Mouse (Mus musculus): ENCODE results near the gene Tmem208. TPM values are rescaled to one million over a fixed set of nuclear protein-coding genes. Genes with fewer than 3 reads are reported as not detected.

Gene Tmem208
- polyA plus RNA-seq, 1 experiment, result 31.8 TPM

GRCm38 (mm10) chr8:105285514-105285913 lies 40.6 kb upstream of the Tmem208 start:
- Histone ChIP-seq H3K4me3 (ENCODE audit: low read depth, low read length) (no peak overlapping the region), H3K9ac (ENCODE audit: low read depth, poor library complexity, severe bottlenecking) (no peak overlapping the region), H3K36me3 (ENCODE audit: control insufficient read depth, insufficient read depth, low read length, poor library complexity, severe bottlenecking) (no peaks in the 10 kb centered on the region), H3K9me3 (replicated peaks; ENCODE audit: control insufficient read depth, insufficient read depth, low read length, poor library complexity, severe bottlenecking) (no peaks in the 10 kb centered on the region), H3K27me3 (ENCODE audit: control insufficient read depth, insufficient read depth, low read length, poor library complexity, severe bottlenecking) (no peaks in the 10 kb centered on the region), H3K27ac (ENCODE audit: insufficient read depth, low read length) (no peak overlapping the region), H3K4me1 (ENCODE audit: control insufficient read depth, insufficient read depth, low read length) (peaks cover 2% of the 10 kb centered on the region)
- TF ChIP-seq EP300 (IDR thresholded peaks at IDR 0.05; ENCODE audit: insufficient read depth, low read depth, low read length), result no peak
- no peak for TF ChIP-seq POLR2A (IDR thresholded peaks at IDR 0.05; ENCODE audit: insufficient read depth, low read length)
- no peak for TF ChIP-seq CTCF (IDR thresholded peaks at IDR 0.05; ENCODE audit: low read depth, low read length)

DNA sequence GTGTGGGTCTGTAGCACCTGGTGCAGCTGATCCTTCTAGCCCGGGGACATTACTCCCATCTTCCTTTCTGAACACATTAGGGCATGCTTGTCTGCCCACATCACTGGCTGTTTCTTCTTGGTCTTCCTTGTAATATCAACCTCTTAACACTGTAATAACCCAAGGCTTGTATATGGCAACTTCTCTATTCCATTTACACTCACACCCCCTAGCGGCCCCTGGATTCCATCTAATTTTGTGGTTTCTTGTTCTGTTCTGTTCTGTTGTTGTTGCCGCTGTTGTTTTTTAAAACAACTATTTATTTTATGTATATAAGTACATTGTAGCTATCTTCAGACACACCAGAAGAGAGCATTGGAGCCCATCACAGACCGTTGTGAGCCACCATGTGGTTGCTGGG lies 39.2 kb upstream of the Tmem208 start:
- no peaks in the 10 kb centered on the region for H3K9me3 ChIP-seq (replicated peaks; ENCODE audit: control insufficient read depth, insufficient read depth, low read length, poor library complexity, severe bottlenecking)
- peaks cover 2% of the 10 kb centered on the region for H3K4me1 ChIP-seq (ENCODE audit: control insufficient read depth, insufficient read depth, low read length)
- H3K27ac ChIP-seq (ENCODE audit: insufficient read depth, low read length), result no peak overlapping the region
- no peaks in the 10 kb centered on the region for H3K27me3 ChIP-seq (ENCODE audit: control insufficient read depth, insufficient read depth, low read length, poor library complexity, severe bottlenecking)
- no peak overlapping the region for H3K4me3 ChIP-seq (ENCODE audit: low read depth, low read length)
- no peak for TF ChIP-seq CTCF (IDR thresholded peaks at IDR 0.05; ENCODE audit: low read depth, low read length)
- TF ChIP-seq EP300 (IDR thresholded peaks at IDR 0.05; ENCODE audit: insufficient read depth, low read depth, low read length), result no peak
- TF ChIP-seq POLR2A (IDR thresholded peaks at IDR 0.05; ENCODE audit: insufficient read depth, low read length), result no peak
- H3K36me3 ChIP-seq (ENCODE audit: control insufficient read depth, insufficient read depth, low read length, poor library complexity, severe bottlenecking), result no peaks in the 10 kb centered on the region
- no peak overlapping the region for H3K9ac ChIP-seq (ENCODE audit: low read depth, poor library complexity, severe bottlenecking)

GRCm38 (mm10) chr8:105288231-105288630 lies 37.9 kb upstream of the Tmem208 start:
- H3K27ac ChIP-seq (ENCODE audit: insufficient read depth, low read length), result no peak overlapping the region
- no peaks in the 10 kb centered on the region for H3K27me3 ChIP-seq (ENCODE audit: control insufficient read depth, insufficient read depth, low read length, poor library complexity, severe bottlenecking)
- H3K9ac ChIP-seq (ENCODE audit: low read depth, poor library complexity, severe bottlenecking), result no peak overlapping the region
- H3K4me1 ChIP-seq (ENCODE audit: control insufficient read depth, insufficient read depth, low read length), result peaks cover 2% of the 10 kb centered on the region
- TF ChIP-seq CTCF (IDR thresholded peaks at IDR 0.05; ENCODE audit: low read depth, low read length), result no peak
- no peak for TF ChIP-seq POLR2A (IDR thresholded peaks at IDR 0.05; ENCODE audit: insufficient read depth, low read length)
- no peak for TF ChIP-seq EP300 (IDR thresholded peaks at IDR 0.05; ENCODE audit: insufficient read depth, low read depth, low read length)
- no peaks in the 10 kb centered on the region for H3K36me3 ChIP-seq (ENCODE audit: control insufficient read depth, insufficient read depth, low read length, poor library complexity, severe bottlenecking)
- no peak overlapping the region for H3K4me3 ChIP-seq (ENCODE audit: low read depth, low read length)
- H3K9me3 ChIP-seq (replicated peaks; ENCODE audit: control insufficient read depth, insufficient read depth, low read length, poor library complexity, severe bottlenecking), result no peaks in the 10 kb centered on the region

DNA sequence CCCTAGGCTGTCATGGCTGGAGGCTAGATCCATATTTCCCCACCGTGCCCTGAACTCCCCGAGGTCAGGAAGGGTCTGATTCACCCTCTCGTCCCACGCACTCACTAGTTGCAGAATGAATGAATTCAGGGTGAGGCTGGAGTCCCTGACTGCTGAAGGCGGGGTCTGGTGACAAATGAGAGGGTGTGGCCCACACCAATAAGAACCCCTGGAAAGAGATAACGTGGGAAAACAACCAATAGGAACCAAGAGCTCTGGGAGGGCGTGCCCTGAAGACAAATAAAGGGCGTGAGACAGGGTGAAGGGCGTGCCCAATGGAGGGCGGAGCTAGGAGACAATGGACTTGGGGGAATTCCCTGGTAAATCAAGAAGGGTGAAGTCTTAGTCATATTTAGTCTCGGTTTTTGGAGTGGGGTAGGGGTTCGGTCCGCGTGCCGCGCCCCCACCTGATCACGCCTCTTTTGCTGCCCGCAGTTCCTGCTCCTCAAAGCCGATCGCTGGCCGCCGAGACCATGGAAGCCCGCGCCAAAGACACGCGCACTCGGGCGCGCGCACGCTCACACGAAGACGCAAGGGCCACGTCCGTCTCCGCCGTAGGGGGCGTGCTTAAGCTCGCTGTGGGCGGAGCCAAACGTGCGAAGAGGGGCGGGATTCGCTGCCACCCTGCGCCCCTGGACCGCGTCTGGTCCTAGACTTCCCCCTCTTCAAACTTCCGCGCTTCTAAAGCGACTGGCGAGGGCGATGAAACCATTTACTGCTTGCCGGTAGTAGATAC lies 37.0 kb upstream of the Tmem208 start:
- peak overlapping the region; percentile 83 for H3K4me3 ChIP-seq (ENCODE audit: low read depth, low read length)
- no peaks in the 10 kb centered on the region for H3K27me3 ChIP-seq (ENCODE audit: control insufficient read depth, insufficient read depth, low read length, poor library complexity, severe bottlenecking)
- peak overlapping the region; percentile 51; the same call in 1 of the 2 replicates for H3K27ac ChIP-seq (ENCODE audit: insufficient read depth, low read length)
- H3K9me3 ChIP-seq (replicated peaks; ENCODE audit: control insufficient read depth, insufficient read depth, low read length, poor library complexity, severe bottlenecking), result no peaks in the 10 kb centered on the region
- H3K9ac ChIP-seq (ENCODE audit: low read depth, poor library complexity, severe bottlenecking), result peak overlapping the region; percentile 55; the same call in 1 of the 2 replicates
- TF ChIP-seq CTCF (IDR thresholded peaks at IDR 0.05; ENCODE audit: low read depth, low read length) (no peak), POLR2A (IDR thresholded peaks at IDR 0.05; ENCODE audit: insufficient read depth, low read length) (peak; percentile 58), EP300 (IDR thresholded peaks at IDR 0.05; ENCODE audit: insufficient read depth, low read depth, low read length) (no peak)
- H3K4me1 ChIP-seq (ENCODE audit: control insufficient read depth, insufficient read depth, low read length), result peaks cover 2% of the 10 kb centered on the region
- H3K36me3 ChIP-seq (ENCODE audit: control insufficient read depth, insufficient read depth, low read length, poor library complexity, severe bottlenecking), result no peaks in the 10 kb centered on the region

DNA sequence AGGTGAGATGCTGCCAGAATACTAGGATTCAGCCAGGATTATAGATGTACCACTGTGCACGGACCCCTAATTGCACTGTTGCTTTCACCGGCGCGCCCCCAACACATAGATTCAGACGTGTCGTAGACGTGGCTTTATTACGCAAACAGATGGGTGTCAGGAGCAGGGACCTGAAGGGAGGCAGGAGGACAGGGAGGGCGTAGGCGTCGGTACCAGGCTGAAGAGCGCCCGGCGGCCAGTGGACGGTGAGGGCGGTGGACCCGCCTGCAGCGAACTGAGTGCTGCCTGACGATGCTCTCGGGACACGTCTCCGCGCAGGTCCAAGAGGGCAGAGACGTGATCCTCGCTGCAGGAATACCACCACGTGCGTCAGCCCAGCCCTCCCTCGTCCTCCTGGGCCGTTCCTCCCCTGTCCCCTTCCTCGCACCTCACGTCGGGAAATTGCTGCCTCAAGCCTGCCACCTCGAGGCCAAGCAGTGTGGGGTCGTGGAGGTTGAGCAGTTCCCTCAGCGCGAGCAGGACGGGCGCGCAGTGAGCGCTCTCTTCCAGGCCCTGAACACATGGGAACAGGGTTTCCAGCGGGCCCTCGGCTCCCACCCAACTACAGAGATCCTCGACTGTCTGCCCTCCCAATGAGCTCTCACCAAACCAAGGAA lies 36.2 kb upstream of the Tmem208 start, which contains the start of gene 4931428F04Rik:
4931428F04Rik (minus strand) TSS at position 60 of the 656 bp plus-strand sequence.
- H3K4me1 ChIP-seq (ENCODE audit: control insufficient read depth, insufficient read depth, low read length), result peaks cover 2% of the 10 kb centered on the region
- H3K27ac ChIP-seq (ENCODE audit: insufficient read depth, low read length), result peak within 1 kb of the TSS; percentile 51; the same call in 1 of the 2 replicates
- no peaks in the 10 kb centered on the region for H3K36me3 ChIP-seq (ENCODE audit: control insufficient read depth, insufficient read depth, low read length, poor library complexity, severe bottlenecking)

More for the DNA sequence above, 36.2 kb upstream of the Tmem208 start, which contains the start of gene 4931428F04Rik:
- peak within 1 kb of the TSS; percentile 83 for H3K4me3 ChIP-seq (ENCODE audit: low read depth, low read length)
- no peaks in the 10 kb centered on the region for H3K27me3 ChIP-seq (ENCODE audit: control insufficient read depth, insufficient read depth, low read length, poor library complexity, severe bottlenecking)
- no peaks in the 10 kb centered on the region for H3K9me3 ChIP-seq (replicated peaks; ENCODE audit: control insufficient read depth, insufficient read depth, low read length, poor library complexity, severe bottlenecking)
- 0 out of 2 replicates have a peak, but pooled peaks have one; percentile 25 for TF ChIP-seq EP300 (IDR thresholded peaks at IDR 0.05; ENCODE audit: insufficient read depth, low read depth, low read length)
- TF ChIP-seq CTCF (IDR thresholded peaks at IDR 0.05; ENCODE audit: low read depth, low read length), result peak; percentile 77
- TF ChIP-seq POLR2A (IDR thresholded peaks at IDR 0.05; ENCODE audit: insufficient read depth, low read length), result no peak
- peak within 1 kb of the TSS; percentile 55; the same call in 1 of the 2 replicates for H3K9ac ChIP-seq (ENCODE audit: low read depth, poor library complexity, severe bottlenecking)
